In genomic region chr19:8718357-8718756, GRCm38 (mm10) we compare ENCODE assay signal across 8 mouse cellular contexts. TPM values are rescaled to one million over a fixed set of nuclear protein-coding genes. Genes with fewer than 3 reads are reported as not detected.
A peak's percentile ranks its signal among the peaks of the same experiment; 100 is the strongest.
DNase-seq lines count a peak whose midpoint lies in the region; ATAC-seq lines count a peak whose summit lies in the region.

No protein-coding gene starts in this region.

- H3K4me2 ChIP-seq in intestine, embryonic 14.5 days (ENCODE audit: low read length): no peak overlapping the region
- H3K4me2 ChIP-seq in intestine, embryonic 16.5 days (ENCODE audit: low read depth, low read length): no peak overlapping the region

- no peak for ATAC-seq in intestine, embryonic 14.5 days (replicated peaks; ENCODE audit: low FRiP score, low TSS enrichment, low read depth)
- no peak for ATAC-seq in intestine, embryonic 16.5 days
- no peak for ATAC-seq in frontal cortex, adult (ENCODE audit: low TSS enrichment)

- no peaks in the 10 kb centered on the region for H3K36me3 ChIP-seq in intestine, embryonic 14.5 days (ENCODE audit: control insufficient read depth, insufficient read depth, low read length)
- H3K36me3 ChIP-seq in intestine, embryonic 16.5 days (ENCODE audit: control insufficient read depth, insufficient read depth, low read length): no peaks in the 10 kb centered on the region

- WGBS in intestine, embryonic 14.5 days: 71% methylated on average over 3 of the region's 3 CpGs
- 67% methylated on average over 3 of the region's 3 CpGs for WGBS in intestine, embryonic 16.5 days

- no peak overlapping the region for H3K4me3 ChIP-seq in intestine, embryonic 14.5 days (ENCODE audit: low read depth, low read length)
- no peak overlapping the region for H3K4me3 ChIP-seq in intestine, embryonic 16.5 days (ENCODE audit: low read length)

- peak; percentile 70 for DNase-seq in intestine, embryonic 14.5 days (ENCODE audit: low spot score)
- peak; percentile 87 to 91 for DNase-seq in B cell, adult 2 months
- peak; percentile 46 for DNase-seq in Muller cell, postnatal 12 days (ENCODE audit: inconsistent ontology term)
- DNase-seq in embryo, embryonic 10.5 days (ENCODE audit: low spot score): peak; percentile 82
- peak; percentile 58 to 62 for DNase-seq in kidney, postnatal 25 days
- DNase-seq in natural killer cell, adult 2 months (ENCODE audit: low spot score in 2 of 2): peak; percentile 71 to 80

- no peak overlapping the region for H3K9ac ChIP-seq in intestine, embryonic 14.5 days (ENCODE audit: low read length)
- no peak overlapping the region for H3K9ac ChIP-seq in intestine, embryonic 16.5 days (ENCODE audit: low read depth, low read length)

- H3K27me3 ChIP-seq in intestine, embryonic 14.5 days (replicated peaks; ENCODE audit: control insufficient read depth, insufficient read depth, low read length): no peaks in the 10 kb centered on the region
- no peaks in the 10 kb centered on the region for H3K27me3 ChIP-seq in intestine, embryonic 16.5 days (replicated peaks; ENCODE audit: control insufficient read depth, insufficient read depth, low read length)

- no peak overlapping the region for H3K27ac ChIP-seq in intestine, embryonic 14.5 days (ENCODE audit: low read depth)
- no peak overlapping the region for H3K27ac ChIP-seq in intestine, embryonic 16.5 days (ENCODE audit: low read length)

- H3K9me3 ChIP-seq in intestine, embryonic 14.5 days (ENCODE audit: control insufficient read depth, low read length): no peaks in the 10 kb centered on the region
- H3K9me3 ChIP-seq in intestine, embryonic 16.5 days (ENCODE audit: control insufficient read depth, low read length): no peaks in the 10 kb centered on the region

- peaks cover 21% of the 10 kb centered on the region for H3K4me1 ChIP-seq in intestine, embryonic 14.5 days (replicated peaks; ENCODE audit: control insufficient read depth, insufficient read depth, low read length)
- H3K4me1 ChIP-seq in intestine, embryonic 16.5 days (ENCODE audit: control insufficient read depth, insufficient read depth, low read length): peaks cover 7% of the 10 kb centered on the region

RNA-seq across cellular contexts. Expression of gene Slc3a2, which starts 4.8 kb away (rescaled TPM):
- 121 and 126 TPM in 2 replicates for polyA plus RNA-seq in intestine, embryonic 14.5 days (2014; fragmentation: Nextera tagmentation; extraction: Ambion mirVana)
- polyA plus RNA-seq in intestine, embryonic 16.5 days (2015; fragmentation: Nextera tagmentation; extraction: Ambion mirVana): 211 and 225 TPM in 2 replicates

RNA-seq across cellular contexts. Expression of gene Wdr74, which starts 17.3 kb away (rescaled TPM):
- polyA plus RNA-seq in intestine, embryonic 14.5 days (2014; fragmentation: Nextera tagmentation; extraction: Ambion mirVana): 96.3 and 97.8 TPM in 2 replicates
- 78.1 and 88.7 TPM in 2 replicates for polyA plus RNA-seq in intestine, embryonic 16.5 days (2015; fragmentation: Nextera tagmentation; extraction: Ambion mirVana)

RNA-seq across cellular contexts. Expression of gene 1700092M07Rik, which starts 22.2 kb away (rescaled TPM):
- polyA plus RNA-seq in intestine, embryonic 14.5 days (2014; fragmentation: Nextera tagmentation; extraction: Ambion mirVana): 0.90 and 1.3 TPM in 2 replicates
- polyA plus RNA-seq in intestine, embryonic 16.5 days (2015; fragmentation: Nextera tagmentation; extraction: Ambion mirVana): 0.91 and 1.6 TPM in 2 replicates

RNA-seq across cellular contexts. Expression of gene Stx5a, which starts 22.9 kb away (rescaled TPM):
- 114 and 132 TPM in 2 replicates for polyA plus RNA-seq in intestine, embryonic 14.5 days (2014; fragmentation: Nextera tagmentation; extraction: Ambion mirVana)
- 120 and 124 TPM in 2 replicates for polyA plus RNA-seq in intestine, embryonic 16.5 days (2015; fragmentation: Nextera tagmentation; extraction: Ambion mirVana)

RNA-seq across cellular contexts. Expression of gene Nxf1, which starts 38.5 kb away (rescaled TPM):
- 168 and 172 TPM in 2 replicates for polyA plus RNA-seq in intestine, embryonic 14.5 days (2014; fragmentation: Nextera tagmentation; extraction: Ambion mirVana)
- 133 and 137 TPM in 2 replicates for polyA plus RNA-seq in intestine, embryonic 16.5 days (2015; fragmentation: Nextera tagmentation; extraction: Ambion mirVana)
